Mouse (Mus musculus) hindbrain, embryonic 15.5 days (tissue): Measurements from ENCODE around the gene Nudt15. TPM values are rescaled to one million over a fixed set of nuclear protein-coding genes. Genes with fewer than 3 reads are reported as not detected.

ENCODE experiments used
- ATAC-seq: fragments of 200-750 bp; cut with Nextera tagmentation; 2 replicates; pipeline ENCODE4 v1.8.0; 2017; ENCODE audit warnings: low read depth, moderate number of reproducible peaks, moderate TSS enrichment; ENCODE audit not compliant: low FRiP score
- H3K27ac ChIP-seq: fragments of 300-500 bp; sonication (generic); replicated peaks from 2 replicates; pipeline ENCODE4 v1.5.1; 2015; ENCODE audit warnings: mild to moderate bottlenecking, inconsistent platforms
- H3K27me3 ChIP-seq: fragments of 300-500 bp; sonication (generic); 2 replicates; pipeline ENCODE4 v1.6.1; 2015; ENCODE audit warnings: control low read depth, inconsistent platforms
- H3K36me3 ChIP-seq: fragments of 300-500 bp; sonication (generic); 2 replicates; pipeline ENCODE4 v1.6.1; 2015; ENCODE audit warnings: control low read depth, inconsistent platforms
- H3K4me1 ChIP-seq: fragments of 300-500 bp; sonication (generic); replicated peaks from 2 replicates; pipeline ENCODE4 v1.6.1; 2015; ENCODE audit warnings: control low read depth, inconsistent platforms
- H3K4me2 ChIP-seq: fragments of 300-500 bp; sonication (generic); 2 replicates; pipeline ENCODE4 v1.6.1; 2015; ENCODE audit warnings: moderate library complexity, mild to moderate bottlenecking, inconsistent platforms
- H3K4me3 ChIP-seq: fragments of 300-500 bp; sonication (generic); 2 replicates; pipeline ENCODE4 v1.5.1; 2015; ENCODE audit warnings: mild to moderate bottlenecking, inconsistent platforms
- H3K9ac ChIP-seq: fragments of 300-500 bp; sonication (generic); 2 replicates; pipeline ENCODE4 v1.6.1; 2015; ENCODE audit warnings: inconsistent platforms
- H3K9me3 ChIP-seq: fragments of 300-500 bp; sonication (generic); 2 replicates; pipeline ENCODE4 v1.6.1; 2016; ENCODE audit warnings: control low read depth, inconsistent platforms
- WGBS: fragments of 180-500 bp; shearing (Covaris S2); methylation state at CpG from one replicate; pipeline ENCODE4 v1.1.7; 2015; 5-methylcytosine and 5-hydroxymethylcytosine counted together
- polyA plus RNA-seq: library from polyadenylated mRNA; unstranded; fragments of >200 nt; fragmentation: Nextera tagmentation; extraction: Ambion mirVana; gene quantifications from 2 replicates; pipeline ENCODE4 v1.2.1, GENCODE M21; 2015

Nudt15 gene
- polyA plus RNA-seq, 1 experiment from 2014 or later = 8.5 TPM

DNA sequence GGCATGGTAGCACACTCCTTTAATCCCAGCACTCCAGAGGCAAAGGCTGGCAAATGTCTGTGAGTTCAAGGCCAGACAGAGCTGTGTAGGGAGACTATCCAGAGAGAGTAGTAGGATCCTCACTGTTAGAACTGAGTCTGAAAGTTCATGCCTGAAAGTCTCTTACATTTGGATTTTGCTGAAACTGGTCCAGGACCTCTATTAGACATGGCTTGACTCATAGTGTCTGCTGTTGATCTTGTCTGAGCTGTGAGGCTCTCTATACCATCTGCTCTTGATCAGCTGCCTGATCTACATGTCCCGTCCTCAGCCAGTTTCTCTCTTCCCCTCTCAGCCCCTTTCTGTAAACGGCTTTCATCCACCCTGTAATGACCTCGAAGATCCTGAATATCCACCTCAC, 69.7 kb downstream of the Nudt15 start:
- ATAC-seq = no peak
- H3K9ac ChIP-seq = no peak overlapping the region

DNA sequence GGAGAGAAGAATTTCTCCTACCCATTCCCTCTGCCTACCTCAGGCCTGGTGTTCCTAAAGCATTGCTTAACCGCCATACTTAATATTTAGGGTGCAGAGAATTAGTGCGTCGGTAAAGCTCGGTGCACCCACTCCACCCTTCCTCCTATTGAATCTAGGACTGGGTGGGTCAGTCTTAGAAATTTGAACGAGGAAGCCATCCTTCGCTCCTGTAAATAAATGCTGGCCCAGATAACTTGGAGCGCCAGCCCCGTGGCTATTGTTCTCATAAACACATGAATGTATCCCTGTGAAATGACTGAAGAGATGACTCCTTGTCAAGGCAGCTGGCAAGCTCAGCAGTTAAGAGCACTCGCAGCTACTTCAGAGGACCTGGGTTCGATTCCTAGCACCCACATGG, 71.0 kb downstream of the Nudt15 start:
- H3K4me2 ChIP-seq = no peak overlapping the region
- ATAC-seq = no peak
- H3K27me3 ChIP-seq = no peaks in the 10 kb centered on the region
- no peaks in the 10 kb centered on the region for H3K9me3 ChIP-seq
- H3K27ac ChIP-seq = no peak overlapping the region
- no peak overlapping the region for H3K4me3 ChIP-seq
- no peak overlapping the region for H3K9ac ChIP-seq
- H3K4me1 ChIP-seq = peaks cover 11% of the 10 kb centered on the region; the same call in 1 of the 2 replicates
- H3K36me3 ChIP-seq = no peaks in the 10 kb centered on the region
- WGBS = 93% methylated on average over 10 of the region's 10 CpGs

More for the DNA sequence above, 69.7 kb downstream of the Nudt15 start:
- Histone ChIP-seq H3K9me3 (no peaks in the 10 kb centered on the region), H3K27ac (no peak overlapping the region), H3K36me3 (no peaks in the 10 kb centered on the region), H3K27me3 (no peaks in the 10 kb centered on the region), H3K4me2 (no peak overlapping the region), H3K4me1 (peaks cover 5% of the 10 kb centered on the region; the same call in 1 of the 2 replicates), H3K4me3 (no peak overlapping the region)
- WGBS = 81% methylated on average over 3 of the region's 3 CpGs

DNA sequence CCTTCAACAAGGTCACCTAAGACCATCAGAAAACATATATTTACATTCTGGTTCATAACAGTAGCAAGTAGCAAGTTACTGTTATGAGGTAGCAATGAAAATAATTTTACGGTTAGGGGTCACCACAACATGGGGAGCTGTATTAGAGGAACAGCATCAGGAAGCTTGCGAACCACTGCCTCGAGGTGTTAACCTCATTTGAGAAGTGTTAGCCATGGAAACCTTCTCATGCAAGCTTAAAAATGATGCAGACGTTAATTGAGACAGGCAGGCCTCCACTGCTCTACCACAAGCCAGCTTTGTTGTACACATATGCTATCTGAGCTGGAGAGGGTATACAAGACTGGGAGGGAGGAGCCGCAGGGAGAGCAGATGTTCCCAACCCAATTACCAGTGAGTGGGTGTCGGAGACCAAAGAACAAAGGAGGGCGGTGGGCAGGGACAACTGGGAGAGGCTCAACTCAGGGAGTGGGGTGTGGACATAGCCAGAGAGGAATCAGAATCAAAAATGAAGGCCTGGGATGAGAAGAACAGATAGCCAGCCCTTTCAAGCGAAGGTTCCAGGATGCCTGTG, 71.6 kb downstream of the Nudt15 start:
- H3K36me3 ChIP-seq = no peaks in the 10 kb centered on the region
- WGBS = 62% methylated on average over 8 of the region's 8 CpGs
- H3K9me3 ChIP-seq = no peaks in the 10 kb centered on the region
- no peaks in the 10 kb centered on the region for H3K27me3 ChIP-seq
- peaks cover 11% of the 10 kb centered on the region; the same call in 1 of the 2 replicates for H3K4me1 ChIP-seq
- H3K4me3 ChIP-seq = no peak overlapping the region
- H3K27ac ChIP-seq = no peak overlapping the region
- H3K4me2 ChIP-seq = no peak overlapping the region
- no peak for ATAC-seq
- H3K9ac ChIP-seq = no peak overlapping the region

DNA sequence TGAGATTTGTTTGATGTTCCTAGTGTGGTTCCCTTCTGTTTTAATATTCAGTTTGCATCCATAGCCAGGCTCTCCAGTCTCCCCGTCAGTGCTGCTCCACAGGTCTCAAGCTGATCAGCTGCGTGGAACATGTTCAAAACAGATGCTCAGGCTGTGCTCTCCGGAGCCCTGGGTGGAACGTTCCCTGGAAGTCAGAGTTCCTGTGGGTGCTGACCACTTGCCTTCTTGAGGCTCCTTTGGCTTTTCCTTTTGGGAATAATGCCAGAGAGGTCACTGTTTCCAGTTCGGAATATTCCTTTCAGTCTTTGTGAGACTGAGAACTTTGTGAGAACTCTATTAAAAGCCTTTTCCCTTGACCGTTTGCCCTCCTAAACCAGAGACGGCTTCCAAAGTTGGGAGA, 72.5 kb downstream of the Nudt15 start:
- Histone ChIP-seq H3K4me2 (no peak overlapping the region), H3K9ac (no peak overlapping the region), H3K27me3 (no peaks in the 10 kb centered on the region), H3K4me3 (no peak overlapping the region), H3K27ac (no peak overlapping the region), H3K36me3 (no peaks in the 10 kb centered on the region), H3K9me3 (no peaks in the 10 kb centered on the region), H3K4me1 (peaks cover 11% of the 10 kb centered on the region; the same call in 1 of the 2 replicates)
- 57% methylated on average over 7 of the region's 7 CpGs for WGBS
- no peak for ATAC-seq

DNA sequence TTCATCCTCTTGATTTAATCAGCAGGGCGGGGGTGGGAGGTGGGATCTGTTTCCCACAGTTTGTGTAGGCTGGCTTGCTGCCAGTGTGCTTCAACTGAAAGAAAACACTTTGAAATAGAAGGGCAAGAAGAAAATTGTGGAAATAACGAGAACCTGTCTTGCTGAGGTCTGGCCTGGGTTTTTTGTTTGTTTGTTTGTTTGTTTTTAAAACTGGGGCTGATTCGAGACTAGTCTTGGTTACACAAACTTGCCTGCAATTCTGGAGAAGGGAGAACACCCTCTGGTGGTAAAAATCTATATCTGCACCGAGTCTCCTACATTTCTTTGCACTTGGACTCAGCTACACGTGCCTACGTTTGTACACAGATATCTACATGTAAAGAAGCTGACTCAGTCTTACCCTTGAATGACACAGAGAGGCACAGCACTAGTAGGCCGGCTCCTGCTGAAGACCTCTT, 73.4 kb downstream of the Nudt15 start:
- peak; percentile 61; the same call in 1 of the 2 replicates for ATAC-seq
- Histone ChIP-seq H3K4me3 (no peak overlapping the region), H3K4me2 (no peak overlapping the region), H3K4me1 (peaks cover 11% of the 10 kb centered on the region; the same call in 1 of the 2 replicates), H3K36me3 (no peaks in the 10 kb centered on the region), H3K27me3 (no peaks in the 10 kb centered on the region), H3K27ac (peak overlapping the region; percentile 77), H3K9me3 (no peaks in the 10 kb centered on the region), H3K9ac (no peak overlapping the region)
- 27% methylated on average over 7 of the region's 7 CpGs for WGBS

DNA sequence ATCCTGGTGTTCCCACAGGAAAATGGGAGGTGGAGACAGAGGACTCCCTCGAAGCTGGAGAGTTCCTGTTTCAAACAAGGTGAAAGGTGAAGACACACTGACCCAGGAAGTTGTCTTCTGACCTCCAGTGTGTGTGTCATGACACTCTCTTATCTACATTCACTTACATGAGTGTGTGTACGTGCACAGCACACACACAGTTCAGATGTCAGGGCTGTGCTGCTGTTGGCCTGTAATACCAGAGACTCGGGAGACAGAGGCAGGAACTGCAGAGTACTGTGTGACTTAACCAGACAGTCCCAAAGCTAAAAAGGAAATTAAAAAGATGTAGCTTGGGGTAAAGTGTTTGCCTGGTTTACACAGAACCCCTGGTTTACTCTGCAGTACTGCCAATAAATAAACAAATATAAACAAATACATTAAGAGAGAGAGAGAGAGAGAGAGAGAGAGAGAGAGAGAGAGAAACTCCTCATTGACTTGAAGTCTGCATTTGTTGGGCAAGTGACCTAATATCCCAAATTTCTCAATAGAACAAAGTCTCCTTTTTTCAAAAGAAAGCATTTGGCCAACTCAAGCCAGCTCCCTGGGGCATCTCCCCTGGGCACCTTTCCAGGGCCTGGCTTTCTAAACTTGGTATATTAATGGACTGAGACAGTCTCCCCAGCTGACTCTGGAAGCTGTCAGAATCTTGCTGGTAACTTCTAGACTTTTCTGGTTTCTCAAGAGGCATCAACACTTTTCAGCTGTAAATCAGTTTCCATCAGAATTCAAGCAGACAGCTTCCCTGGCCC, 74.2 kb downstream of the Nudt15 start:
- H3K4me2 ChIP-seq = no peak overlapping the region
- no peak overlapping the region for H3K4me3 ChIP-seq
- H3K9ac ChIP-seq = no peak overlapping the region
- H3K27ac ChIP-seq = peak overlapping the region; percentile 77
- WGBS = 61% methylated on average over 3 of the region's 3 CpGs
- H3K4me1 ChIP-seq = peaks cover 11% of the 10 kb centered on the region; the same call in 1 of the 2 replicates
- H3K9me3 ChIP-seq = no peaks in the 10 kb centered on the region
- peak; percentile 71; the same call in 1 of the 2 replicates for ATAC-seq
- no peaks in the 10 kb centered on the region for H3K36me3 ChIP-seq
- H3K27me3 ChIP-seq = no peaks in the 10 kb centered on the region

DNA sequence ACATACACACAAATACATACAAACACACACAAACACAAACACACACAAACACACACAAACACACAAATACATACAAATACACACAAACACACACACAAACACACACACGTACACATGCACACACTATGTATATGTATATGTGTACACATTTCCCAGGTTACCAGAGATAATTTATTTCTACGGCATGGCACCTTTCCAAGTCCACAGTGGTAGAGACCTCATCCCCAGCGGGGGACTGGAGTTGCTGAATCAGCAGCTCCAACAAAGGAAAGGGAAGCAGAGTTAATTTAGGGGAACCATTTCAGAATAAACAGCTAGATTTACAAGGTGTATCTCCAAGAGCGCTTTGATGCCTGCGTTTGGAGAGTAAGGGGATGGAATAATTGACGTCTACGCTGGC, 75.8 kb downstream of the Nudt15 start:
- no peaks in the 10 kb centered on the region for H3K9me3 ChIP-seq
- H3K9ac ChIP-seq = no peak overlapping the region
- H3K4me1 ChIP-seq = peaks cover 11% of the 10 kb centered on the region; the same call in 1 of the 2 replicates
- no peak overlapping the region for H3K4me3 ChIP-seq
- no peaks in the 10 kb centered on the region for H3K36me3 ChIP-seq
- ATAC-seq = no peak
- no peak overlapping the region for H3K4me2 ChIP-seq
- H3K27me3 ChIP-seq = no peaks in the 10 kb centered on the region
- 58% methylated on average over 7 of the region's 7 CpGs for WGBS
- no peak overlapping the region for H3K27ac ChIP-seq

DNA sequence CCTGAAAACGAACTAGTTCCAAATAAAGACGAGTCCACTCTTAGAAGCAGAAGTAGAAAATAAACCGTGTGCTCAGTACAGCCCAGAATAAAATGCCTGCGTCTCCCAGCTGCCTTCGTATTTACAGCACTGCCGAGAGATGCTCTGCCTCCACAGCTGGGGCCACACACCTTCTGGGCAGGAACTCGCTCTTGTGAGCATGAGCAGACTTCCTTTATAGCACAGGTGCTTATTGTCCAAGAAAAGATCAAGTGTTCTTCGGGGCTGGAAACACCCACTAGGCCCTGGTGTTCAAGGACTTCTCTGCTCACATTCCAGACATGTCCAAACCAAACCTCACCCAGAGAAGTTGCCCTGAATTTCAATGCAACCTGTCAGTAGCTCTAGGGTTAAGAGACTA, 77.4 kb downstream of the Nudt15 start:
- no peak for ATAC-seq
- H3K4me2 ChIP-seq = no peak overlapping the region
- WGBS = 80% methylated on average over 8 of the region's 8 CpGs
- no peak overlapping the region for H3K4me3 ChIP-seq
- H3K9ac ChIP-seq = no peak overlapping the region
- no peak overlapping the region for H3K27ac ChIP-seq
- H3K9me3 ChIP-seq = no peaks in the 10 kb centered on the region
- no peaks in the 10 kb centered on the region for H3K27me3 ChIP-seq
- H3K36me3 ChIP-seq = no peaks in the 10 kb centered on the region
- peaks cover 11% of the 10 kb centered on the region; the same call in 1 of the 2 replicates for H3K4me1 ChIP-seq

DNA sequence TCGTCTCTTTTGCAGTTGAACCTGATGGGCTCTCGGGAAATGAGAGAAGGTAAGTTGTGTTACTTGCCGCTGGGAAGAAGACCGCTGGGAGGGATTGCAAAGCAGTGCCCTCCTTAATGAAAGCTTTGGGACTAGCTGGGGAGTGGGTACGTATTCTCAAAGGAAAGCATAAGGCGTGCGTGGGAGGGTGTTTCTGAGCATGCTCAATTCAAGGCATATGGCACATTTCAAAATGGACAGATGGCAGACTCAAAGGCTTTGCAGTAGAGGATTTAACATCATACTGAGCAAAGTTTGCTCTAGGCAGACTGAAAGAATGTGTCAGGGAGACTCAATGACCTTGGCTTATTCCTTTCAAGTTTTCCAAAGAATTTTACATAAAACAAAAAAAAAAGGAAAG, 78.5 kb downstream of the Nudt15 start:
- H3K9ac ChIP-seq = no peak overlapping the region
- H3K4me3 ChIP-seq = no peak overlapping the region
- no peak overlapping the region for H3K4me2 ChIP-seq
- peaks cover 6% of the 10 kb centered on the region; the same call in 1 of the 2 replicates for H3K4me1 ChIP-seq
- no peaks in the 10 kb centered on the region for H3K36me3 ChIP-seq
- no peak overlapping the region for H3K27ac ChIP-seq
- no peaks in the 10 kb centered on the region for H3K9me3 ChIP-seq
- ATAC-seq = no peak
- WGBS = 75% methylated on average over 7 of the region's 7 CpGs
- H3K27me3 ChIP-seq = no peaks in the 10 kb centered on the region

Other genes with a start within 250 kb of the Nudt15 start
- 25.7 and 27.5 TPM in 2 replicates for gene Rb1, start 222.4 kb downstream of the Nudt15 start, polyA plus RNA-seq
- gene Itm2b, start 163.0 kb downstream of the Nudt15 start, polyA plus RNA-seq = 709 and 713 TPM in 2 replicates
- 78.7 and 79.0 TPM in 2 replicates for gene Med4, start 38.2 kb downstream of the Nudt15 start, polyA plus RNA-seq
- 122 and 124 TPM in 2 replicates for gene Sucla2, start 22.9 kb downstream of the Nudt15 start, polyA plus RNA-seq
- gene Gm21750, start 113.0 kb upstream of the Nudt15 start, polyA plus RNA-seq = not detected in 2 replicates